Mouse (Mus musculus): ENCODE measurements around the gene St3gal5.

- no peak for TF ChIP-seq CTCF (conservative IDR thresholded peaks at IDR 0.05 in 1 of 2, IDR thresholded peaks at IDR 0.05 in 1 of 2; ENCODE audit: low read depth in 2 of 2, low read length in 2 of 2)
- no peak for TF ChIP-seq TBP (conservative IDR thresholded peaks at IDR 0.05; ENCODE audit: low read depth, low read length)
- no peak for TF ChIP-seq HCFC1 (IDR thresholded peaks at IDR 0.05; ENCODE audit: low read depth, low read length)
- no peak for TF ChIP-seq MAZ (IDR thresholded peaks at IDR 0.05; ENCODE audit: low read depth, low read length)
- TF ChIP-seq POLR2A (IDR thresholded peaks at IDR 0.05; ENCODE audit: low read depth, low read length): no peak
- no peak for TF ChIP-seq TCF12 (IDR thresholded peaks at IDR 0.05; ENCODE audit: low read depth, low read length)
- no peak for TF ChIP-seq ZC3H11A (IDR thresholded peaks at IDR 0.05; ENCODE audit: low read depth, low read length)
- no peak for TF ChIP-seq EP300 (IDR thresholded peaks at IDR 0.05; ENCODE audit: low read length)
Observed at GRCm38 (mm10) chr6:72154938-72155531, 57.6 kb downstream of the St3gal5 start.
